Mouse (Mus musculus): ENCODE measurements at regions not wholly inside any gene's neighbourhood (a gene's known extent, or its start where the extent isn't known, plus 50 kb on each side); places are given as distances from the start of the nearest gene placed in this dataset. TPM values are rescaled to one million over a fixed set of nuclear protein-coding genes. Genes with fewer than 3 reads are reported as not detected.

DNA sequence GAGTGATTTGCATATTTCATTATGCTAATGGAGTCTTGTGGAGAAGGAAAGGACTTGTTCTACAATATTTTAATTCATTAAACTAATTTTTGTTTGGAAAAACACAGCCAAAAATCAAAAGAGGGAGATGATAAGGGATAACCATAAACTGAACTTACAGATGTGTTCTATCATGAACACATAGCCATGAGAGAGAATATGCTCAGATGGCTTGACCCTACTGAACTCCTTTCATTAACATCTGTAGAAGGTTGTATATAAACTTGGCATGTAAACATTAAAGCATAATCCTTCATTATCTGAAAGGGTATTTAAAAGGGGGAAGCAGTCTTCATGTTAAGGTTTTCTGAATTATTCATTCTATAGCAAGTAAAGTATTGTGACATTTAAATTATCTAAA is 871.1 kb downstream of the Tlr4 start:
- ATAC-seq (ENCODE audit: low FRiP score, low TSS enrichment) (no peak), DNase-seq (no peak)
- H3K9me3 ChIP-seq (ENCODE audit: control insufficient read depth, low read length) = no peaks in the 10 kb centered on the region
- no peaks in the 10 kb centered on the region for H3K4me1 ChIP-seq (ENCODE audit: control insufficient read depth, insufficient read depth, low read length)
- no peak overlapping the region for H3K27ac ChIP-seq (replicated peaks; ENCODE audit: low read depth, low read length)
- no peak overlapping the region for H3K9ac ChIP-seq (replicated peaks; ENCODE audit: low read length)
- no peaks in the 10 kb centered on the region for H3K36me3 ChIP-seq (ENCODE audit: control insufficient read depth, insufficient read depth, low read length)
- H3K27me3 ChIP-seq (ENCODE audit: control insufficient read depth, insufficient read depth, low read length) = no peaks in the 10 kb centered on the region
- no peak overlapping the region for H3K4me3 ChIP-seq (replicated peaks; ENCODE audit: low read depth, low read length)
- H3K4me2 ChIP-seq (ENCODE audit: low read length) = no peak overlapping the region

Small RNA genes lying in the stretch of these regions (microRNA-seq; reads per million reads assigned to microRNA genes)
- not detected for gene Gm44497
